Mouse (Mus musculus) cerebellum, adult 2 months (tissue): ENCODE data around the gene Zfhx3. TPM values are rescaled to one million over a fixed set of nuclear protein-coding genes. Genes with fewer than 3 reads are reported as not detected.

Experiments
- DNase-seq, 2 experiments: peaks; one replicate each; pipeline ENCODE4 v3.0.0; 2021
- H3K27ac ChIP-seq: fragments of 200-500 bp; 2 replicates; pipeline ENCODE4 v1.5.1; 2012; ENCODE audit warnings: low read length, control low read depth, inconsistent platforms; ENCODE audit not compliant: insufficient read depth
- H3K27me3 ChIP-seq: fragments of 200-500 bp; 2 replicates; pipeline ENCODE4 v1.6.1; 2012; ENCODE audit warnings: inconsistent platforms, mild to moderate bottlenecking, low read length, moderate library complexity; ENCODE audit not compliant: control insufficient read depth, insufficient read depth
- H3K4me1 ChIP-seq: fragments of 200-500 bp; 2 replicates; pipeline ENCODE4 v1.6.1; 2011; ENCODE audit warnings: low read length; ENCODE audit not compliant: control insufficient read depth, insufficient read depth
- H3K4me3 ChIP-seq: fragments of 200-500 bp; replicated peaks from 2 replicates; pipeline ENCODE3; 2011; ENCODE audit warnings: mild to moderate bottlenecking, low read depth, low read length, control low read depth; ENCODE audit not compliant: insufficient read depth
- CTCF ChIP-seq: fragments of 200-500 bp; IDR thresholded peaks from 2 replicates; pipeline ENCODE4 v1.5.1; 2011; ENCODE audit warnings: low read depth, mild to moderate bottlenecking, control low read depth, low read length, moderate library complexity, borderline replicate concordance; ENCODE audit not compliant: insufficient read depth
- POLR2A ChIP-seq: fragments of 200-500 bp; IDR thresholded peaks from 2 replicates; pipeline ENCODE4 v1.6.1; 2011; ENCODE audit warnings: low read length, control low read depth, borderline replicate concordance; ENCODE audit not compliant: insufficient read depth
- WGBS: fragments of 180-500 bp; shearing (Covaris S2); methylation state at CpG from one replicate; pipeline ENCODE4 v1.1.7; 2018; 5-methylcytosine and 5-hydroxymethylcytosine counted together
- polyA plus RNA-seq: library from polyadenylated mRNA; depleted of rRNA; stranded (reverse); fragments of >200 nt; gene quantifications from 2 replicates; pipeline ENCODE4 v1.2.3, GENCODE M21; 2012

Gene Zfhx3
- polyA plus RNA-seq, 1 experiment = 3.3 TPM

GRCm38 (mm10) chr8:108701381-108702175 is 759.1 kb downstream of the Zfhx3 start:
- 9% methylated on average over 7 of the region's 7 CpGs for WGBS
- no peaks in the 10 kb centered on the region; the same call in none of the 2 replicates for H3K4me1 ChIP-seq
- H3K27me3 ChIP-seq = peaks cover 16% of the 10 kb centered on the region; the same call in 1 of the 2 replicates
- no peak overlapping the region for H3K4me3 ChIP-seq
- TF ChIP-seq POLR2A = no peak
- no peak for TF ChIP-seq CTCF
- no peak overlapping the region for H3K27ac ChIP-seq
- DNase-seq = no peak

- no peak overlapping the region for H3K27ac ChIP-seq
- peaks cover 15% of the 10 kb centered on the region; the same call in 1 of the 2 replicates for H3K27me3 ChIP-seq
- no peak for DNase-seq
- no peak overlapping the region for H3K4me3 ChIP-seq
- TF ChIP-seq POLR2A (no peak), CTCF (no peak)
- H3K4me1 ChIP-seq = no peaks in the 10 kb centered on the region; the same call in 1 of the 2 replicates
- 20% methylated on average over 1 of the region's 1 CpGs for WGBS
Measured at GRCm38 (mm10) chr8:108702201-108702600, 759.8 kb downstream of the Zfhx3 start.

- no peak for TF ChIP-seq CTCF
- no peak for TF ChIP-seq POLR2A
- no peak overlapping the region for H3K27ac ChIP-seq
- peaks cover 15% of the 10 kb centered on the region; the same call in 1 of the 2 replicates for H3K27me3 ChIP-seq
- H3K4me3 ChIP-seq = no peak overlapping the region
- 57% methylated on average over 2 of the region's 2 CpGs for WGBS
- no peak for DNase-seq
- no peaks in the 10 kb centered on the region; the same call in 1 of the 2 replicates for H3K4me1 ChIP-seq
Measured at GRCm38 (mm10) chr8:108705751-108706150, 763.3 kb downstream of the Zfhx3 start.

- Histone ChIP-seq H3K4me1 (no peaks in the 10 kb centered on the region; the same call in 1 of the 2 replicates), H3K27ac (no peak overlapping the region), H3K4me3 (no peak overlapping the region), H3K27me3 (peaks cover 14% of the 10 kb centered on the region; the same call in 1 of the 2 replicates)
- no peak for DNase-seq
- no peak for TF ChIP-seq CTCF
- 66% methylated on average over 3 of the region's 3 CpGs for WGBS
Measured at GRCm38 (mm10) chr8:108706491-108706847, 764.0 kb downstream of the Zfhx3 start.

GRCm38 (mm10) chr8:108706848-108707541 is 764.6 kb downstream of the Zfhx3 start:
- no peak for DNase-seq
- WGBS = 59% methylated on average over 6 of the region's 6 CpGs
- peaks cover 13% of the 10 kb centered on the region; the same call in 1 of the 2 replicates for H3K27me3 ChIP-seq
- TF ChIP-seq CTCF (no peak), POLR2A (no peak)
- H3K4me3 ChIP-seq = no peak overlapping the region
- no peak overlapping the region; the same call in 1 of the 2 replicates for H3K27ac ChIP-seq
- H3K4me1 ChIP-seq = no peaks in the 10 kb centered on the region; the same call in 1 of the 2 replicates

- no peak for TF ChIP-seq CTCF
- Histone ChIP-seq H3K27me3 (peaks cover 13% of the 10 kb centered on the region; the same call in 1 of the 2 replicates), H3K4me3 (no peak overlapping the region), H3K27ac (no peak overlapping the region), H3K4me1 (no peaks in the 10 kb centered on the region; the same call in 1 of the 2 replicates)
- WGBS = 45% methylated on average over 5 of the region's 5 CpGs
- no peak for DNase-seq
Measured at GRCm38 (mm10) chr8:108707576-108708281, 765.3 kb downstream of the Zfhx3 start.

GRCm38 (mm10) chr8:108708833-108709387 is 766.5 kb downstream of the Zfhx3 start:
- H3K4me3 ChIP-seq = no peak overlapping the region
- DNase-seq = no peak
- 67% methylated on average over 8 of the region's 8 CpGs for WGBS
- no peak overlapping the region for H3K27ac ChIP-seq
- H3K27me3 ChIP-seq = peaks cover 9% of the 10 kb centered on the region; the same call in 1 of the 2 replicates
- H3K4me1 ChIP-seq = no peaks in the 10 kb centered on the region
- TF ChIP-seq CTCF (no peak), POLR2A (no peak)
